14 mouse cellular contexts compared by ENCODE assay signal in genomic region chr9:37021586-37022230, GRCm38 (mm10).
DNase-seq lines count a peak whose midpoint lies in the region; ATAC-seq lines count a peak whose summit lies in the region.
"Had no signal": no experiment of that assay in that cellular context is flagged by ENCODE, and none has a peak within 500 bp of the region (broad histone marks: within the 10 kb centered on the region; RNA-seq: fewer than 3 reads in every experiment).

No protein-coding gene starts in this region.

- H3K4me2 ChIP-seq in liver, embryonic 13.5 days, result no peak overlapping the region
- no peak overlapping the region for H3K4me2 ChIP-seq in hindbrain, embryonic 12.5 days (replicated peaks)
- H3K4me2 ChIP-seq in neural tube, embryonic 15.5 days, result no peak overlapping the region
- H3K4me2 ChIP-seq: intestine, embryonic 15.5 days; limb, embryonic 13.5 days had no signal

- no peak overlapping the region for H3K4me3 ChIP-seq in liver, embryonic 13.5 days (replicated peaks)
- no peak overlapping the region for H3K4me3 ChIP-seq in hindbrain, embryonic 12.5 days
- no peak overlapping the region for H3K4me3 ChIP-seq in neural tube, embryonic 15.5 days (replicated peaks)
- H3K4me3 ChIP-seq: erythroblast, embryonic 14.5 days; intestine, embryonic 15.5 days; limb, embryonic 13.5 days had no signal

- no peaks in the 10 kb centered on the region for H3K27me3 ChIP-seq in liver, embryonic 13.5 days
- H3K27me3 ChIP-seq in hindbrain, embryonic 12.5 days, result no peaks in the 10 kb centered on the region
- H3K27me3 ChIP-seq in neural tube, embryonic 15.5 days (replicated peaks), result no peaks in the 10 kb centered on the region
- H3K27me3 ChIP-seq: intestine, embryonic 15.5 days had no signal

- WGBS in liver, embryonic 13.5 days (ENCODE audit: insufficient replicate concordance), result 20% methylated on average over 3 of the region's 3 CpGs
- WGBS in hindbrain, embryonic 12.5 days, result 15% methylated on average over 3 of the region's 3 CpGs
- 22% methylated on average over 3 of the region's 3 CpGs for WGBS in neural tube, embryonic 15.5 days

- H3K4me1 ChIP-seq in liver, embryonic 13.5 days (replicated peaks), result peaks cover 10% of the 10 kb centered on the region
- H3K4me1 ChIP-seq in hindbrain, embryonic 12.5 days, result peaks cover 41% of the 10 kb centered on the region
- H3K4me1 ChIP-seq in neural tube, embryonic 15.5 days, result peaks cover 47% of the 10 kb centered on the region

- no peak overlapping the region for H3K9ac ChIP-seq in liver, embryonic 13.5 days
- H3K9ac ChIP-seq in hindbrain, embryonic 12.5 days, result no peak overlapping the region
- no peak overlapping the region for H3K9ac ChIP-seq in neural tube, embryonic 15.5 days (replicated peaks)
- H3K9ac ChIP-seq: intestine, embryonic 15.5 days; limb, embryonic 13.5 days had no signal

- no peaks in the 10 kb centered on the region for H3K36me3 ChIP-seq in liver, embryonic 13.5 days
- H3K36me3 ChIP-seq in hindbrain, embryonic 12.5 days, result no peaks in the 10 kb centered on the region
- H3K36me3 ChIP-seq in neural tube, embryonic 15.5 days, result no peaks in the 10 kb centered on the region
- H3K36me3 ChIP-seq: intestine, embryonic 15.5 days; limb, embryonic 13.5 days had no signal

- no peaks in the 10 kb centered on the region for H3K9me3 ChIP-seq in liver, embryonic 13.5 days (replicated peaks)
- no peaks in the 10 kb centered on the region for H3K9me3 ChIP-seq in hindbrain, embryonic 12.5 days (replicated peaks)
- H3K9me3 ChIP-seq in neural tube, embryonic 15.5 days (replicated peaks), result no peaks in the 10 kb centered on the region
- H3K9me3 ChIP-seq: intestine, embryonic 15.5 days; limb, embryonic 13.5 days had no signal

- 0 out of 2 replicates have a peak, but pooled peaks have one; percentile 29 for ATAC-seq in liver, embryonic 13.5 days (ENCODE audit: low read depth)
- no peak for ATAC-seq in hindbrain, embryonic 12.5 days (ENCODE audit: low FRiP score)
- ATAC-seq in neural tube, embryonic 15.5 days (ENCODE audit: low FRiP score), result no peak
- ATAC-seq: intestine, embryonic 15.5 days had no signal

- H3K27ac ChIP-seq in liver, embryonic 13.5 days, result no peak overlapping the region
- peak overlapping the region; percentile 60 for H3K27ac ChIP-seq in hindbrain, embryonic 12.5 days
- H3K27ac ChIP-seq in neural tube, embryonic 15.5 days (replicated peaks), result peak overlapping the region; percentile 65
- H3K27ac ChIP-seq: intestine, embryonic 15.5 days; limb, embryonic 13.5 days had no signal

- DNase-seq in heart, adult 11 months, result peak; percentile 74
- no peak for DNase-seq in heart, postnatal 4 days
- DNase-seq in liver, embryonic 13.5 days, result no peak
- no peak for DNase-seq in liver
- DNase-seq in left cerebral cortex, adult 9 months (ENCODE audit: low spot score in 2 of 2), result no peak
- DNase-seq in urinary bladder, adult 18-20 months (ENCODE audit: low spot score in 2 of 2), result no peak
- DNase-seq: gastrocnemius, postnatal 25 days; layer of hippocampus, adult 9-11 months; lung, postnatal 10 days had no signal
